Mouse (Mus musculus): ENCODE data around the gene Lin54. TPM values are rescaled to one million over a fixed set of nuclear protein-coding genes. Genes with fewer than 3 reads are reported as not detected.
A peak's percentile ranks its signal among the peaks of the same experiment; 100 is the strongest.

Gene Lin54
- 18.5 and 22.0 TPM in 2 replicates for polyA plus RNA-seq (2014; fragmentation: Nextera tagmentation; extraction: Ambion mirVana)

DNA sequence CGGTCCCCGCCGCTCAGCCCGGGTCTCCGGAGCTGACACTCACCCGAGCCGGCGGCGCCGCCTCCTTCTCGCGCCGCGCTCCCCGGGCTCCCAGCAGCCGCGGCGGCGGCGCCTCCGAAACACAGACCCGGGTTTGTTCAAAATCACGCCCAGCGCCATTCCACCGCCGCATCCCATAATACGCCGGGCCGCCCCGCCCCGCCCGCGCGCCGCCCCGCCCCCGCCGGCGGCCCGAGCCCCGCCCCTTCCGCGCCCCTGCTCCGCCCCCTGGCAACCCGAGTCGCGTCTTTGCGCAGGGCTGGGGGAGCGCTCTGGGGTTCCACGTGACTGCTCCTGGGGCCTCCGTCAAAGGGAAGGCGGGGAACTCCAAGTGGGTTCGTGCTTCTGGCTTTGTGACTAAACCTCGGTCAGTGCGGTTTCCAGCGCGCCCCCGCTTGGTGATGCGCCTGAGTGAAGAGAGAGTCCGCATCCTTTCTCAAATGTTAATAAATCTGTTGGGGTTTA lies at the start of gene Lin54:
TSS of gene Lin54 (minus strand) at position 182 of the 504 bp plus-strand sequence.
- Histone ChIP-seq H3K4me2 (ENCODE audit: low read depth, low read length, severe bottlenecking) (peak within 1 kb of the TSS; percentile 92), H3K36me3 (ENCODE audit: control insufficient read depth, insufficient read depth, low read length) (no peaks in the 10 kb centered on the region), H3K9ac (ENCODE audit: low read length) (peak within 1 kb of the TSS; percentile 74), H3K9me3 (ENCODE audit: control insufficient read depth, low read length) (no peaks in the 10 kb centered on the region), H3K27me3 (ENCODE audit: control insufficient read depth, insufficient read depth, low read length) (no peaks in the 10 kb centered on the region), H3K4me1 (replicated peaks; ENCODE audit: control insufficient read depth, insufficient read depth, low read length) (no peaks in the 10 kb centered on the region; the same call in 1 of the 2 replicates), H3K27ac (ENCODE audit: low read depth, low read length) (peak within 1 kb of the TSS; percentile 68), H3K4me3 (ENCODE audit: low read depth, low read length) (peak within 1 kb of the TSS; percentile 79)
- ATAC-seq (replicated peaks; ENCODE audit: low FRiP score) (peak; percentile 96), DNase-seq (ENCODE audit: low spot score) (peak; percentile 97)
- WGBS, result under 1% methylated on average over 47 of the region's 60 CpGs

DNA sequence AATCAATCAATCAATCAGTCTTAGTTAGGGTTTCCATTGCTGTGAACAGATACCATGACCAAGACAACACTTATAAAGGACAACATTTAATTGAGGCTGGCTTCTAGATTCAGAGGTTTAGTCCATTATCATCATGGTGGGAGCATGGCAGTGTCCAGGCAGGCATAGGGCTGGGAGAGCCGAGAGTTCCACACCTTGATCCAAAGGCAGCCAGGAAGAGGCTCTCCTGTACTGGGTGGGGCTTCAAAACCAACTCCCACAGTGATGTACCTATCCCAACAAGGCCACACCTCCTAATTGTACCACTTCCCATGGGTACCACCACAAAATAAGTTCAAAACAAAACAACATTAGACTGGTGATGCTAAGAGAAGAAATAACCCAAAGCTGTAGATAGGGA lies 49.7 kb upstream of the Lin54 start:
- Histone ChIP-seq H3K27me3 (ENCODE audit: control insufficient read depth, insufficient read depth, low read length) (no peaks in the 10 kb centered on the region), H3K27ac (ENCODE audit: low read depth, low read length) (no peak overlapping the region), H3K4me2 (ENCODE audit: low read depth, low read length, severe bottlenecking) (no peak overlapping the region), H3K9ac (ENCODE audit: low read length) (no peak overlapping the region), H3K9me3 (ENCODE audit: control insufficient read depth, low read length) (no peaks in the 10 kb centered on the region), H3K4me3 (ENCODE audit: low read depth, low read length) (no peak overlapping the region), H3K4me1 (replicated peaks; ENCODE audit: control insufficient read depth, insufficient read depth, low read length) (no peaks in the 10 kb centered on the region), H3K36me3 (ENCODE audit: control insufficient read depth, insufficient read depth, low read length) (peaks cover 8% of the 10 kb centered on the region; the same call in 1 of the 2 replicates)
- no peak for DNase-seq (ENCODE audit: low spot score)
- WGBS, result 86% methylated on average over 1 of the region's 1 CpGs
- ATAC-seq (replicated peaks; ENCODE audit: low FRiP score), result no peak

DNA sequence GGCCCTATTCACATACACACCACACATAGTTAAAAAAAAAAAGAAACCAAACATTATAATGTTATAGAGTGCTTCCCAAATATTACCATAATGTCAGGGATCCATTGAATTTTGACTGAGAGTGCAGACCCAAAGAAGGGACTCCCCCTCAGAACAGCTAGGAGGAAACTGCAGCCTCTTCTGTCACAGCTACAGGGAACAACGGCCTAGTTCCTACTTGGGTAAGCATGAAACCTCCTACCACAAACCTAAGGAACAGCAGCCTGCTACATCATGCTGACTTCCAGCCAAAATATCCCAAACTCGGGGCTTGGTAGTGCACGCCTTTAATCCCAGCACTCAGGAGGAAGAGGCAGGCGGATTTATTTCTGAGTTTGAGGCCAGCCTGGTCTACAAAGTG lies 48.9 kb upstream of the Lin54 start:
- Histone ChIP-seq H3K4me3 (ENCODE audit: low read depth, low read length) (no peak overlapping the region), H3K9ac (ENCODE audit: low read length) (no peak overlapping the region), H3K27ac (ENCODE audit: low read depth, low read length) (no peak overlapping the region), H3K9me3 (ENCODE audit: control insufficient read depth, low read length) (no peaks in the 10 kb centered on the region), H3K4me2 (ENCODE audit: low read depth, low read length, severe bottlenecking) (no peak overlapping the region), H3K36me3 (ENCODE audit: control insufficient read depth, insufficient read depth, low read length) (peaks cover 8% of the 10 kb centered on the region; the same call in 1 of the 2 replicates), H3K4me1 (replicated peaks; ENCODE audit: control insufficient read depth, insufficient read depth, low read length) (no peaks in the 10 kb centered on the region), H3K27me3 (ENCODE audit: control insufficient read depth, insufficient read depth, low read length) (no peaks in the 10 kb centered on the region)
- 94% methylated on average over 4 of the region's 4 CpGs for WGBS
- DNase-seq (ENCODE audit: low spot score) (no peak), ATAC-seq (replicated peaks; ENCODE audit: low FRiP score) (no peak)

DNA sequence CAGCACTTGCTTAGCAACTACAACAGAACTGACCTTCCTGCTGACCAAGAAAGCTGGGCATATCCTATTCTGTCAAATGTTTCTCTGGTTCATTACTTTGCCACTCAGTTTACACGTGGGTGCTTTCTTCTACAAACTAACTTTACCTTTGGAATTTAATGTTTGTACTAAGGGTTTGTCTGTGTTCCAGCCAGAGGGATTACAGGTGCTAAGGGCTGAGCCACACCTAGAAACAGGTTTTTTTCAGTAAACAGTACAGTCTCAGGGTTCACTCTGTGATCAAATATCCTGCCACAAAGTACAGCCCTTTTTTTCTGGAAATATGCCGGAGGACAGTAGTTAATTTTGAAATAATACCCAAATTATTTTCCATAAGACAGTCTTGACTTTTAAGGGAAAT lies 47.8 kb upstream of the Lin54 start:
- 89% methylated on average over 2 of the region's 2 CpGs for WGBS
- Histone ChIP-seq H3K36me3 (ENCODE audit: control insufficient read depth, insufficient read depth, low read length) (peaks cover 8% of the 10 kb centered on the region; the same call in 1 of the 2 replicates), H3K27ac (ENCODE audit: low read depth, low read length) (no peak overlapping the region), H3K4me3 (ENCODE audit: low read depth, low read length) (no peak overlapping the region), H3K4me2 (ENCODE audit: low read depth, low read length, severe bottlenecking) (no peak overlapping the region), H3K27me3 (ENCODE audit: control insufficient read depth, insufficient read depth, low read length) (no peaks in the 10 kb centered on the region), H3K9me3 (ENCODE audit: control insufficient read depth, low read length) (no peaks in the 10 kb centered on the region), H3K9ac (ENCODE audit: low read length) (no peak overlapping the region), H3K4me1 (replicated peaks; ENCODE audit: control insufficient read depth, insufficient read depth, low read length) (no peaks in the 10 kb centered on the region)
- DNase-seq (ENCODE audit: low spot score), result no peak
- no peak for ATAC-seq (replicated peaks; ENCODE audit: low FRiP score)

DNA sequence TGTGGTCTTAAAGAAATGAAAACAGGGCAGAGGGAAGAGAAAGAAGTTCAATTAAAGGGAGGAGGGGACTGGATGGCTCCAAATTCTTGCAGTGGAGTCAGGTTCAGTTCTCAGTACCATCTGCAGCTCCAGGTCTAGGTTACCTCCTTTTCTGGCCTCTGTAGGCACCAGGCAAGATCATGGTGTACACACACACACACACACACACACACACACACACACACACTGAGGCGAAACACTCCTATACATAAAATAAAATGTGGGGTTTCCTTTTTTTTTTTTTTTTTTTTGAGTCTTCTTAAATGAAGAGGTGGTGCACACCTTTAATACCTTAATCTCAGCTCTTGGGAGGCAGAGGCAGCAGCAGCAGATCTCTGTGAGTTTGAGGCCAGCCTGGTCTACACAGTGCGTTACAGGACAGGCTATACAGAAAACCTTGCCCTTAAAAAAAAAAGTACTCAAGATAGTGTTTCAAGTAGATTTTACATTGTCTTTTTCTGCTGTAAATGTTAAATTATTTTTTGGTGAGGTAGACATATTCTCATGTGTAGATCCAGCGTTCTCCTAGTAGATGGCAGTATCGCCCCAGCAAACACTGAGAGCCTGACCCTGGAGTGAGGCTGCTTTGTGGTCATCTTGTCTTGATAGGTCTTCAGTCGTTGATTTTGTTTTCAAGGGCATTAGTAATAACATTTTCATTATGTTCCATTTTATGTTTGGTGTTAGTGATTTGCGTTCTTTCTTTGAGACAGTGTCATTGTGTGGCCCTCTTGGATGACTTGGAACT lies 46.0 kb upstream of the Lin54 start:
- no peaks in the 10 kb centered on the region for H3K27me3 ChIP-seq (ENCODE audit: control insufficient read depth, insufficient read depth, low read length)
- no peaks in the 10 kb centered on the region for H3K9me3 ChIP-seq (ENCODE audit: control insufficient read depth, low read length)
- no peak for DNase-seq (ENCODE audit: low spot score)
- ATAC-seq (replicated peaks; ENCODE audit: low FRiP score), result no peak
- H3K4me1 ChIP-seq (replicated peaks; ENCODE audit: control insufficient read depth, insufficient read depth, low read length), result no peaks in the 10 kb centered on the region
- no peak overlapping the region for H3K4me2 ChIP-seq (ENCODE audit: low read depth, low read length, severe bottlenecking)
- no peak overlapping the region for H3K27ac ChIP-seq (ENCODE audit: low read depth, low read length)
- H3K9ac ChIP-seq (ENCODE audit: low read length), result no peak overlapping the region
- H3K36me3 ChIP-seq (ENCODE audit: control insufficient read depth, insufficient read depth, low read length), result peaks cover 8% of the 10 kb centered on the region; the same call in 1 of the 2 replicates
- H3K4me3 ChIP-seq (ENCODE audit: low read depth, low read length), result no peak overlapping the region
- WGBS, result 91% methylated on average over 6 of the region's 6 CpGs

DNA sequence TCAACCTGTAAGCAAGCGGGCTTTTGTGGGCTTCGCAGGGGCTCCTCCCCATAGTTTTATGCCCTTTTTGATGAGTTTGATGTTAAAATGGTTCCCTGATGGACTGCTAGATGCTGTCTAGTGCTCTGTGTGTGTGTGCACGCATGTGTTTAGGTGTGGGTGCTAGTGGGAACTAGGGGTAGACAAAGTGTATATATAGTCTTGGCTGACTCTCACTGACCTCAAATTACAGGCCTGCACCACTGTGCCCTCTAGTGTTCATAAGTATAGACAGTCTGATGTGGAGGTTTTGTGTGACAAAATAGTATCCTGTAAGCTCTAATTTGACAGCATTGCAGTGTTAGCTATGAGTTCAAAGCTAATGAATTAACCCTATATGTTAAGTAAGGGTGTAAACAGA lies 36.2 kb upstream of the Lin54 start:
- peaks cover 4% of the 10 kb centered on the region for H3K36me3 ChIP-seq (ENCODE audit: control insufficient read depth, insufficient read depth, low read length)
- H3K9ac ChIP-seq (ENCODE audit: low read length), result no peak overlapping the region
- no peaks in the 10 kb centered on the region for H3K9me3 ChIP-seq (ENCODE audit: control insufficient read depth, low read length)
- no peak for DNase-seq (ENCODE audit: low spot score)
- H3K4me1 ChIP-seq (replicated peaks; ENCODE audit: control insufficient read depth, insufficient read depth, low read length), result no peaks in the 10 kb centered on the region
- no peak for ATAC-seq (replicated peaks; ENCODE audit: low FRiP score)
- WGBS, result 90% methylated on average over 3 of the region's 3 CpGs
- H3K27me3 ChIP-seq (ENCODE audit: control insufficient read depth, insufficient read depth, low read length), result no peaks in the 10 kb centered on the region
- no peak overlapping the region for H3K4me2 ChIP-seq (ENCODE audit: low read depth, low read length, severe bottlenecking)
- no peak overlapping the region for H3K4me3 ChIP-seq (ENCODE audit: low read depth, low read length)
- H3K27ac ChIP-seq (ENCODE audit: low read depth, low read length), result no peak overlapping the region

DNA sequence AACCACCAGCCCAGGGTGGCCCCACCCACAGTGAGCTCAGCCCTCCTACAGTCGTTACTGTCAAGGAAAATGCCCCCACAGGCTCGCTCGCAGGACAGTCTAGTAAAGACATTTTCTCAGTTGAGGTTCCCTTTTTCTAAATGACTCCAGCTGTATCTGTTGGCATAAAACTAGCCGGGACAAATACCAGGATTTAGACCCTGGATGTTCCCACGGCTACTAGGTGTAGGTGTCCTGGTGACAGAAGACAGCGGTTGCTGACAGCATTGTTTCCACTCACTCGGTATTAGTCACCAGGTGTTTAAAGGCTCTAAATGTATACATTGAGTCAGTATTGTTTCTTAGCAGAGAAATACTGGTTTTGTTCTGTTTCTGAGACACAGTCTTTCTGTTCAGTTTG lies 35.4 kb upstream of the Lin54 start:
- Histone ChIP-seq H3K27ac (ENCODE audit: low read depth, low read length) (no peak overlapping the region), H3K4me2 (ENCODE audit: low read depth, low read length, severe bottlenecking) (no peak overlapping the region), H3K27me3 (ENCODE audit: control insufficient read depth, insufficient read depth, low read length) (no peaks in the 10 kb centered on the region), H3K36me3 (ENCODE audit: control insufficient read depth, insufficient read depth, low read length) (peaks cover 7% of the 10 kb centered on the region), H3K4me1 (replicated peaks; ENCODE audit: control insufficient read depth, insufficient read depth, low read length) (no peaks in the 10 kb centered on the region), H3K4me3 (ENCODE audit: low read depth, low read length) (no peak overlapping the region), H3K9ac (ENCODE audit: low read length) (no peak overlapping the region), H3K9me3 (ENCODE audit: control insufficient read depth, low read length) (no peaks in the 10 kb centered on the region)
- ATAC-seq (replicated peaks; ENCODE audit: low FRiP score) (no peak), DNase-seq (ENCODE audit: low spot score) (no peak)
- 90% methylated on average over 7 of the region's 7 CpGs for WGBS

DNA sequence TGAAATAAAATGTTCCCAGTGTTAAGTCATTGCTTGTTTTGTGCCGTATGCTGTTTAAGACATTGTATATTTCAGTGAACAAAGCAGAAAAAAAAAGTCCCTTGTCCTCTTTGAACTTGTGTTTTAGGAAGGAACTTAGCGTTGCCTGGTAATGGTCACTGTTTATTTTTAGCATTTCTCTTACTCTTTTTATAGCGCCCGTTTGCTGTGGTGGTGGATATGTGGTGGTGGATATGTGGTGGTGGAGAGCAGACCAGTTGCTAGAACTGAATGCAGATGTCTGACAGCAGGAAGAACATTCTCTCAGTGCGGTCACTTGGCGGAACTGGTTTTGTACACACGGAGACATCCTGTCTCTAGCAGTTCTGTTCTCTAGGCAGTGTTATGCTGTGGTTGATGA lies 25.7 kb upstream of the Lin54 start:
- Histone ChIP-seq H3K4me2 (ENCODE audit: low read depth, low read length, severe bottlenecking) (no peak overlapping the region), H3K27me3 (ENCODE audit: control insufficient read depth, insufficient read depth, low read length) (no peaks in the 10 kb centered on the region), H3K36me3 (ENCODE audit: control insufficient read depth, insufficient read depth, low read length) (peaks cover 4% of the 10 kb centered on the region; the same call in 1 of the 2 replicates), H3K4me3 (ENCODE audit: low read depth, low read length) (no peak overlapping the region), H3K9ac (ENCODE audit: low read length) (no peak overlapping the region), H3K9me3 (ENCODE audit: control insufficient read depth, low read length) (no peaks in the 10 kb centered on the region), H3K27ac (ENCODE audit: low read depth, low read length) (no peak overlapping the region), H3K4me1 (replicated peaks; ENCODE audit: control insufficient read depth, insufficient read depth, low read length) (no peaks in the 10 kb centered on the region)
- ATAC-seq (replicated peaks; ENCODE audit: low FRiP score) (no peak), DNase-seq (ENCODE audit: low spot score) (no peak)
- 92% methylated on average over 7 of the region's 7 CpGs for WGBS

DNA sequence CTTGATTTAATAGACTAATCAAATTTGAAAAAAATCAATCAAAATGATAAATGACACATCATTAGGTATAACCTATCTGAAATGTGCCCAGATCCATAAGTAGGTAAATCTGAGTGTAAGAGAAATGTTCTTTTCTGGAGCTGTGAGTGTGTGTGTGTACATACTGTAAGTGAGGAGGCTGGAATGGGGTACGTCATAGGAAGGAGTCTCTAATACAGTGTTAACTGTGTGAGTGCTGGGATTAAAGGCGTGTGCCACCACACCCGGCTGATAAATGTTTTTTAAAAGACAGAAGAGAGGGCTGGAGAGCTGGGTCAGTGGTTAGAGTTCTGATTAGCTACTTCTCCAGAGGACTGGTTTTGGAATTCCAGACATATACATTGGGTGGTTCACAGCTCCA lies 25.2 kb upstream of the Lin54 start:
- H3K4me3 ChIP-seq (ENCODE audit: low read depth, low read length), result no peak overlapping the region
- WGBS, result 83% methylated on average over 3 of the region's 3 CpGs
- H3K4me2 ChIP-seq (ENCODE audit: low read depth, low read length, severe bottlenecking), result no peak overlapping the region
- H3K9ac ChIP-seq (ENCODE audit: low read length), result no peak overlapping the region
- H3K36me3 ChIP-seq (ENCODE audit: control insufficient read depth, insufficient read depth, low read length), result no peaks in the 10 kb centered on the region; the same call in 1 of the 2 replicates
- no peaks in the 10 kb centered on the region for H3K4me1 ChIP-seq (replicated peaks; ENCODE audit: control insufficient read depth, insufficient read depth, low read length)
- ATAC-seq (replicated peaks; ENCODE audit: low FRiP score) (no peak), DNase-seq (ENCODE audit: low spot score) (no peak)
- no peak overlapping the region for H3K27ac ChIP-seq (ENCODE audit: low read depth, low read length)
- no peaks in the 10 kb centered on the region for H3K27me3 ChIP-seq (ENCODE audit: control insufficient read depth, insufficient read depth, low read length)
- no peaks in the 10 kb centered on the region for H3K9me3 ChIP-seq (ENCODE audit: control insufficient read depth, low read length)

All from forebrain, embryonic 11.5 days (tissue).